Mouse (Mus musculus) CH12F3 (cell line): ENCODE results near the gene Tead3.
"Not testable (repeated sequence)": the region's sequence is repeated elsewhere in the genome, so short reads cannot be mapped to it uniquely, and the experiment has no call there.

Experiments
- in situ Hi-C: fragments of 300-500 bp; cut with MboI; formaldehyde crosslinking; loops from 2 replicates; pipeline ENCODE4 v1.14.3; 2020; ENCODE audit warnings: low sequenced_read_pairs

Gene Tead3

GRCm38 (mm10) chr17:28360531-28361277 lies 10.1 kb upstream of the Tead3 start:
- in situ Hi-C loops = no loop called here

GRCm38 (mm10) chr17:28358576-28359261 lies 8.1 kb upstream of the Tead3 start:
- in situ Hi-C loops = not testable (repeated sequence)

GRCm38 (mm10) chr17:28355871-28356270 lies 5.3 kb upstream of the Tead3 start:
- in situ Hi-C loops = no loop called here

GRCm38 (mm10) chr17:28352018-28352417 lies 1.4 kb upstream of the Tead3 start:
- in situ Hi-C loops = no loop called here

GRCm38 (mm10) chr17:28351353-28351890 lies 805 bp upstream of the Tead3 start:
- in situ Hi-C loops = no loop called here

- in situ Hi-C loops = no loop called here
These were observed 634 bp downstream of the Tead3 start for GRCm38 (mm10) chr17:28349901-28350465.

- in situ Hi-C loops = no loop called here
These were observed 1.2 kb downstream of the Tead3 start for GRCm38 (mm10) chr17:28349264-28349880.

- in situ Hi-C loops = no loop called here
These were observed 2.4 kb downstream of the Tead3 start for GRCm38 (mm10) chr17:28348211-28348610.

GRCm38 (mm10) chr17:28347327-28347726 lies 3.3 kb downstream of the Tead3 start:
- in situ Hi-C loops = no loop called here

- in situ Hi-C loops = no loop called here
These were observed 4.7 kb downstream of the Tead3 start for GRCm38 (mm10) chr17:28345882-28346281.

GRCm38 (mm10) chr17:28345271-28345721 lies 5.3 kb downstream of the Tead3 start:
- in situ Hi-C loops = no loop called here

- in situ Hi-C loops = no loop called here
These were observed 5.9 kb downstream of the Tead3 start for GRCm38 (mm10) chr17:28344670-28345069.

GRCm38 (mm10) chr17:28344050-28344607 lies 6.5 kb downstream of the Tead3 start:
- in situ Hi-C loops = no loop called here

- in situ Hi-C loops = no loop called here
These were observed 9.5 kb downstream of the Tead3 start for GRCm38 (mm10) chr17:28341091-28341490.

GRCm38 (mm10) chr17:28340578-28340977 lies 10.0 kb downstream of the Tead3 start:
- in situ Hi-C loops = no loop called here

- in situ Hi-C loops = no loop called here
These were observed 13.1 kb downstream of the Tead3 start for GRCm38 (mm10) chr17:28337547-28337946.

GRCm38 (mm10) chr17:28335267-28335666 lies 15.3 kb downstream of the Tead3 start:
- in situ Hi-C loops = no loop called here

GRCm38 (mm10) chr17:28332915-28333546 lies 17.6 kb downstream of the Tead3 start:
- in situ Hi-C loops = no loop called here

- in situ Hi-C loops = no loop called here
These were observed 18.3 kb downstream of the Tead3 start for GRCm38 (mm10) chr17:28332113-28332914.
